Mouse (Mus musculus) heart, embryonic 16.5 days (tissue): ENCODE measurements at regions not wholly inside any gene's neighbourhood (a gene's known extent, or its start where the extent isn't known, plus 50 kb on each side); places are given as distances from the start of the nearest gene placed in this dataset.
A peak's percentile ranks its signal among the peaks of the same experiment; 100 is the strongest.

ENCODE experiments used
- ATAC-seq: fragments of 200-750 bp; cut with Nextera tagmentation; replicated peaks from 2 replicates; pipeline ENCODE4 v1.8.0; 2017; ENCODE audit warnings: moderate number of reproducible peaks; ENCODE audit not compliant: insufficient read depth, low FRiP score; ENCODE audit errors: extremely low read depth
- H3K27ac ChIP-seq: fragments of 300-500 bp; sonication (generic); 2 replicates; pipeline ENCODE4 v1.5.1; 2014; ENCODE audit warnings: mild to moderate bottlenecking, low read length, control low read depth, moderate library complexity
- H3K27me3 ChIP-seq: fragments of 300-500 bp; sonication (generic); 2 replicates; pipeline ENCODE4 v1.6.1; 2014; ENCODE audit warnings: low read length, mixed read lengths; ENCODE audit not compliant: control insufficient read depth, insufficient read depth
- H3K36me3 ChIP-seq: fragments of 300-500 bp; sonication (generic); 2 replicates; pipeline ENCODE4 v1.6.1; 2014; ENCODE audit not compliant: control insufficient read depth, insufficient read depth
- H3K4me1 ChIP-seq: fragments of 300-500 bp; sonication (generic); 2 replicates; pipeline ENCODE4 v1.6.1; 2014; ENCODE audit warnings: low read length, mixed read lengths; ENCODE audit not compliant: control insufficient read depth, insufficient read depth
- H3K4me2 ChIP-seq: fragments of 300-500 bp; sonication (generic); 2 replicates; pipeline ENCODE4 v1.6.1; 2014; ENCODE audit warnings: low read depth, mild to moderate bottlenecking, control low read depth, low read length
- H3K4me3 ChIP-seq: fragments of 300-500 bp; sonication (generic); 2 replicates; pipeline ENCODE4 v1.5.1; 2014; ENCODE audit warnings: mild to moderate bottlenecking, control low read depth, low read length
- H3K9ac ChIP-seq: fragments of 300-500 bp; sonication (generic); 2 replicates; pipeline ENCODE4 v1.6.1; 2014; ENCODE audit warnings: low read length, control low read depth
- H3K9me3 ChIP-seq: fragments of 300-500 bp; sonication (generic); replicated peaks from 2 replicates; pipeline ENCODE4 v1.6.1; 2016; ENCODE audit warnings: low read length; ENCODE audit not compliant: control insufficient read depth
- WGBS: fragments of 180-500 bp; shearing (Covaris S2); extraction: QIAGEN DNeasy Blood & Tissue Kit; methylation state at CpG from one replicate; pipeline ENCODE4 v1.1.7; 2014; 5-methylcytosine and 5-hydroxymethylcytosine counted together

DNA sequence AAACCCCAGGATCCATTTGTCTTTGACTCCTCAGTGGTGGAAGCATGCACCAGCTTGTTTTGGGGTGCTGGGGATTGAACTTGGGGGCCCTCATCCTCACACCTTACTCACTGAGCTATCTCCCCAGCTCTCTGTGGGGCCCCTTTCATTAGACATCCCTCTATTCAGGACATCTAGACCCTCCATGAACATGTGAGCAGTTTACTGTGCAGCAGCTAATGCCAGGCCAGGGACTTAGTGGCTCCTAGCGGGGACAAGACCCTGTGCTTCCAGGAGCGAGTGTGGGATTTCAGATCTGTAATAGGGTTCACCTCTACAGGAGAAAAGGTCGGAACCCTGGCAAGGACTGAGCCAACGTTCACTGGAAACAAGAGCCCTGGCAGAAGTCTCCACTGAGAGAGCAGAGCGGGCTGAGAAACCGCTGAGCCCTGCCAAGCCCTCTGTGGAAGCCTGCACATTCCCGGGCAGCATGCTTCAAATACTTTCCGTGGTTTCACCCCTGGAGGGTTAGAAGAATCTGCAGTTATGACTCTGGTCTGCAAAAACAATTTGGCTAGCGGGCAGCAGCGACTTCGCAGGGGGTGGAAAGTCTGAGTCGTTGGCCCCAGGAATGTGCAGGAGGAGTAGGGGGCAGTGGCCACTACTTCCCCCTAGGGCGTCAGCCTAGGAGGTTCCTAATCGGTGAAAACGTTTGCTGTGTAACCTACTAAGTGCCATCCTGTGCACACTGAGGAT lies 125.6 kb downstream of the Smad6 start:
- no peak overlapping the region for H3K4me3 ChIP-seq
- peak overlapping the region; percentile 3; the same call in 1 of the 2 replicates for H3K9ac ChIP-seq
- peak overlapping the region; percentile 26; the same call in 1 of the 2 replicates for H3K4me2 ChIP-seq
- no peaks in the 10 kb centered on the region for H3K36me3 ChIP-seq
- peak overlapping the region; percentile 96 for H3K27ac ChIP-seq
- 9% methylated on average over 15 of the region's 15 CpGs for WGBS
- peak; percentile 92 for ATAC-seq
- no peaks in the 10 kb centered on the region for H3K9me3 ChIP-seq
- H3K27me3 ChIP-seq = no peaks in the 10 kb centered on the region
- peaks cover 24% of the 10 kb centered on the region for H3K4me1 ChIP-seq

DNA sequence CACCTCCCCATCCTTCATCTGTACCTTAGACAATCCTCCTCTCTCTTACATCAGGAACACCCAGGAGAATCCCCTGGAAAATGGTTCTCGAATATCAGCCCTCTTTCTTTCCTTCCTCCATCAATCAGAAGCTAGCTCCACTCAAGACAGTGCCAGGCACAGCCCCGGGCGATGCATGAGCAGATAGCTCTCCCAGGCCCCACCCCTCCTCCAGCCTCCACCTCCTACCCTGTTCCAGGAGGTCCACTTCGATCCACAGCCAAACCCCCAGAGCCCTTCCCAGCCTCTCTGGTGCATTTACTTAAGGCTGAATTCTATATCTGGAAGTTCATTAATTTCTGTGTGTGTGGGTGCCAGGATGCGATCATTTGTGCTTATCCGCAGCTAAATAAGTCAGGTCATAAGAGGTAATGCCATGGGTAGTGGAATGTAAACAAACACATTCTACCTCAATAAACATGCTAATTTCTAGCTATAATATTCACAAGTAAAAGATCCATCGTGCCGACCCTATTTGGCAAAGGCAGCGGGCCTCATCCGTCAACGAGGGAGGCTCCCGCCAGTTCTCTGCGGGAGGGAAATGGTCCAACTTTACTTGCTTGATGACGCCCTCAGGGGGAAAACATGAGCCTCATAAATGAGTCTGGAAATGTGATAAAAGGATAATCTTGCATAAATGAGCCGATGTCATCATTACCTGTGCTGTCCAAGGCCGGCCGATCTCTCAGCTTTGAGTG lies 129.5 kb downstream of the Smad6 start:
- no peak overlapping the region for H3K27ac ChIP-seq
- H3K9ac ChIP-seq = no peak overlapping the region
- no peaks in the 10 kb centered on the region for H3K36me3 ChIP-seq
- H3K4me3 ChIP-seq = no peak overlapping the region
- peaks cover 26% of the 10 kb centered on the region for H3K4me1 ChIP-seq
- 62% methylated on average over 17 of the region's 17 CpGs for WGBS
- H3K27me3 ChIP-seq = no peaks in the 10 kb centered on the region
- no peaks in the 10 kb centered on the region for H3K9me3 ChIP-seq
- no peak for ATAC-seq
- no peak overlapping the region for H3K4me2 ChIP-seq

DNA sequence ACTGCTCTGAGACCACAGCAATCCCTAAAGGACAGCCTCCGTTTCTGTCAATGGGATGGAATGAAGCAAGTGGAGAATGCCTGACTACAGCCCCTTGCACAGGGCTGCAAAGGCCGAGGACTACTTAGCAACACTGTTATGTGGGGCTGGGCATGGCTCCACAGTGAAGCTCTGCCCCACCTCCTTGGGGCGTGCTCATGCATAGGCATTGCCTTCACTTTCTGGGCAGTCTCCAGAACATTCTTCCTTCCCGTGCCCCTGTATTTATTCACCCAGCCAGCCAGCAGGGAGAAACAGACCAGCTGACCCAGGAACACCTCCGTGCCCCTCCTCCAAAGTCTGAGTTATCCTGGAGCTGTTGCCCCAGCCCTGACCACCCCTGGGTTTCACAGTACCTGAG lies 131.1 kb downstream of the Smad6 start:
- Histone ChIP-seq H3K4me1 (peaks cover 11% of the 10 kb centered on the region), H3K4me3 (no peak overlapping the region), H3K9ac (no peak overlapping the region), H3K36me3 (no peaks in the 10 kb centered on the region), H3K27ac (no peak overlapping the region), H3K9me3 (no peaks in the 10 kb centered on the region), H3K4me2 (no peak overlapping the region), H3K27me3 (no peaks in the 10 kb centered on the region)
- 0 out of 2 replicates have a peak, but pooled peaks have one; percentile 38 for ATAC-seq
- 45% methylated on average over 5 of the region's 5 CpGs for WGBS

DNA sequence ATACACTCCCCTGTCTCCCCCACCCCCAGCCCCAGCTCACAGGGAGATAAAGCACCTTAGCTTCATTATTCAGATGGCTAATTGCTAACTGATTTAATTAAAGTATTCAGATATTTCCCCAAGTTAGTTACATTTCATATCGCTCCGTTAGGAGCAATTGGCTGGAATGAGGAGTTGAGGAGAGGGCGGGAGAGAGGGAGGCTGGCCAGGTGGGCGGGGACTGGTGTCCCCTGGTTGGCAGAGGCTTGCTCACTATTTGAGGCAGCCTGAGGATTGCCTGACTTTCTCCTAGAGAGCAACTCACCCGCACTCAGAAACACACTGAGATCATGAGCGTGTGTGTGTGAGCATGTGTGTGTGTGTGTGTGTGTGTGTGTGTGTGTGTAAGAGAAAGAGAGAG lies 131.8 kb upstream of the Smad3 start:
- no peak overlapping the region for H3K27ac ChIP-seq
- H3K9ac ChIP-seq = no peak overlapping the region
- peaks cover 5% of the 10 kb centered on the region; the same call in 1 of the 2 replicates for H3K4me1 ChIP-seq
- no peak for ATAC-seq
- no peak overlapping the region for H3K4me2 ChIP-seq
- H3K9me3 ChIP-seq = no peaks in the 10 kb centered on the region
- H3K27me3 ChIP-seq = no peaks in the 10 kb centered on the region
- H3K4me3 ChIP-seq = no peak overlapping the region
- H3K36me3 ChIP-seq = no peaks in the 10 kb centered on the region
- 63% methylated on average over 6 of the region's 6 CpGs for WGBS

DNA sequence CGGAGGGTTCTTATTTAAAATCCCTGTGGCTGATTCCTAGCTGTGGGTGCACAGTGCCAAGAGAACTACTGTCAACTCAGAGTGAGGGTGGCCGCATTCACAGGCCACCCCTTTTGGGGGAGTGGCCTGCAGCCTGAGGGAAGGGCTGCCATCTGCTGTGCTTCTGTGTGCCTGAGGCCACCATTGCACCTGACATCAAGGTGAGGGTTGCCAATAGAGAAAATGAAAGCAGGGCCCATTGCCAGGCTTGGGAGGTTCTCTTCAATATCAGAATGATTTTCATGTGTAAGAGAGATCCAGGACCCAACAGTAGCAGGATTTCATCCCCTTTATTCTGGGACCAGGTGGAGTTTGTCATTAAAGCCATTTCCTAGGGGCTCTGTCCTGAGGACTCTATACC lies 127.2 kb upstream of the Smad3 start:
- H3K4me1 ChIP-seq = peaks cover 15% of the 10 kb centered on the region
- no peak overlapping the region for H3K9ac ChIP-seq
- no peak overlapping the region for H3K4me3 ChIP-seq
- WGBS = 61% methylated on average over 2 of the region's 2 CpGs
- H3K36me3 ChIP-seq = no peaks in the 10 kb centered on the region
- no peak for ATAC-seq
- no peaks in the 10 kb centered on the region for H3K9me3 ChIP-seq
- no peak overlapping the region for H3K4me2 ChIP-seq
- no peak overlapping the region for H3K27ac ChIP-seq
- H3K27me3 ChIP-seq = no peaks in the 10 kb centered on the region

DNA sequence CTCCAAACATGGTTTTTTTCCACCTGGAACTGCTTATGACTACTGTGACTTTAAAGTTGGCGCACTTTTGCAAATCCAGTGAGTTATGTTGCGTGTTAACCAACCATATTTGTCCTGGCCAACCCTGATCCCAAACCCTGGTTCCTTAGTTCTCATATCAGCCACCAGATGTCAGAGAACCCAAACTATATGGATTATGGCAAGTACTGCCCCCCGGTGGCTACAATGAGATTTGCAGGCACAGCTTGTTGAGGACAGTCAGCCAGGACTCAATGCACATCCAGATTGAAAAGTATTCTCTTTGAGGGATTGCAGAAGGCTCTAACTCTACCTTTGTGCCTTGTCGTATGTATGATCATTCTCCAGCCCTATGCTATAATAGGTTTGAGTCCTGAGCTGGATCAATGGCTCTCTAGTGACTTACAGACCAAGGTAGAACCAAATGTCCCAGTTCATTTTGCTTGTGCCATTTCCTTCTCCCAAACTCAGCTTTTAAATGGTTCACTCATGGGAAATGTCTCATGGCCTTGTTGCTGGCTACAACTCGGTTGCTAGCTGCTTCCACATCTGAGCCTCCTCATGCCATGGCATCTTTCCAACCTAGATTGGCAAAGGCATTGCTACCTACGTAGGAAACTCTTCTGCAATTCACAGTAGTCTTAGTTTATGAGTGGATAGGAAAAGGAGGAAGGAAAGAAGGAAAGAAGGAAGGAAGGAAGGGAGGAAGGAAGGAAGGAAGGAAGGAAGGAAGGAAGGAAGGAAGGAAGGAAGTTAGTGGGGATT lies 126.1 kb upstream of the Smad3 start:
- WGBS = 58% methylated on average over 6 of the region's 6 CpGs
- peaks cover 15% of the 10 kb centered on the region for H3K4me1 ChIP-seq
- no peak overlapping the region for H3K4me3 ChIP-seq
- H3K4me2 ChIP-seq = no peak overlapping the region
- no peak for ATAC-seq
- H3K9ac ChIP-seq = no peak overlapping the region
- no peaks in the 10 kb centered on the region for H3K27me3 ChIP-seq
- no peaks in the 10 kb centered on the region for H3K36me3 ChIP-seq
- H3K9me3 ChIP-seq = no peaks in the 10 kb centered on the region
- no peak overlapping the region for H3K27ac ChIP-seq

DNA sequence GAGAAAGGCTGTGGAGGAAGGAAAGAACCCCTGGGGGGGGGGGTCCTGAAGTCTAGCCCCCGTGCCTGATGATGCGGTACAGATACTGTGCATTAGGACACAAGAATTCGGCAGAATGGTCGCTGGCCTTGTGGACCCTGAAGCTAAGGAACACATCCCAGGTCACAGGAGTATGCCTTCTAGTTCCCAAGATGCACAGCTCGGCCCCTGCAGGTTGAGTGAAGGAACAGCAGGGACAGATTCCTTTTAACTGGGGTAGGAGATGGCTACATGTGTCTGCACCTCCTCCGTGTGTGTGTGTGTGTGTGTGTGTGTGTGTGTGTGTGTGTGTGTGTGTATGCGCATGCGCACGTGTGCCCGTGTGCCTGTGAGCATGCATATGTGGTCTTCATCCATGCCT lies 123.9 kb upstream of the Smad3 start:
- no peak overlapping the region for H3K27ac ChIP-seq
- no peaks in the 10 kb centered on the region for H3K27me3 ChIP-seq
- no peak for ATAC-seq
- H3K4me1 ChIP-seq = peaks cover 33% of the 10 kb centered on the region
- H3K9ac ChIP-seq = no peak overlapping the region
- no peaks in the 10 kb centered on the region for H3K36me3 ChIP-seq
- H3K9me3 ChIP-seq = no peaks in the 10 kb centered on the region
- WGBS = 82% methylated on average over 10 of the region's 10 CpGs
- no peak overlapping the region for H3K4me3 ChIP-seq
- no peak overlapping the region for H3K4me2 ChIP-seq

DNA sequence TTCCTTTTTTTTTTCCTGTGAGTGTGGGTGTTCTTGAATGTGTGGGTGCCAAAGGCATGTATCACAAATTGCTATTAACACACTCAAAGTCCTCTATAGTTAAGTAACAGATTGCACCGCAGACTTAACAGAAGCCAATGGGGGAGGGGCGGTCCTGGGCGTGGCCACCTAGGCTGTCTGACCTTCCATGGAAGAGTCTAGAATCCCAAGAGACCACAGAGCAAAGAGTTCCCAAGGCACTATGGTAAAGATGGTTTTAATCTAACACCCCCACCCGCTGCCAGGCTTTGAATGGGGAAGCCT lies 123.4 kb upstream of the Smad3 start:
- no peak overlapping the region for H3K27ac ChIP-seq
- peaks cover 36% of the 10 kb centered on the region for H3K4me1 ChIP-seq
- H3K4me2 ChIP-seq = no peak overlapping the region
- no peaks in the 10 kb centered on the region for H3K9me3 ChIP-seq
- no peak overlapping the region for H3K4me3 ChIP-seq
- WGBS = 63% methylated on average over 4 of the region's 4 CpGs
- H3K27me3 ChIP-seq = no peaks in the 10 kb centered on the region
- ATAC-seq = no peak
- H3K36me3 ChIP-seq = no peaks in the 10 kb centered on the region
- no peak overlapping the region for H3K9ac ChIP-seq
